Mouse (Mus musculus) midbrain, embryonic 16.5 days (tissue): ENCODE data around the gene Wnt2b. TPM values are rescaled to one million over a fixed set of nuclear protein-coding genes. Genes with fewer than 3 reads are reported as not detected.

Experiments used
- polyA plus RNA-seq: library from polyadenylated mRNA; unstranded; fragments of >200 nt; fragmentation: Nextera tagmentation; extraction: Ambion mirVana; gene quantifications from 2 replicates; pipeline ENCODE4 v1.2.1, GENCODE M21; 2015

Wnt2b gene
- polyA plus RNA-seq, 1 experiment from 2014 or later: 0.83 TPM

Other genes starting within 250 kb of the Wnt2b start
- 0.98 and 1.1 TPM in 2 replicates for gene Ppm1j, start 180.9 kb downstream of the Wnt2b start, polyA plus RNA-seq
- gene Fam19a3, start 180.1 kb downstream of the Wnt2b start, polyA plus RNA-seq: 0.11 TPM in 1 of 2 replicates, not detected in the other
- gene Rhoc, start 173.5 kb downstream of the Wnt2b start, polyA plus RNA-seq: 41.2 and 45.5 TPM in 2 replicates
- 7.8 and 8.3 TPM in 2 replicates for gene Mov10, start 143.4 kb downstream of the Wnt2b start, polyA plus RNA-seq
- 37.6 and 38.3 TPM in 2 replicates for gene St7l, start 97.9 kb downstream of the Wnt2b start, polyA plus RNA-seq
- gene Capza1, start 97.4 kb downstream of the Wnt2b start, polyA plus RNA-seq: 149 and 162 TPM in 2 replicates
- 57.9 and 58.5 TPM in 2 replicates for gene Cttnbp2nl, start 91.2 kb upstream of the Wnt2b start, polyA plus RNA-seq
- not detected in 2 replicates for gene 4930564D02Rik, start 104.9 kb upstream of the Wnt2b start, polyA plus RNA-seq